Mouse (Mus musculus) urinary bladder, postnatal 14 days (tissue): ENCODE measurements at regions not wholly inside any gene's neighbourhood (a gene's known extent, or its start where the extent isn't known, plus 50 kb on each side); places are given as distances from the start of the nearest gene placed in this dataset.

Source experiments
- DNase-seq: peaks from one replicate; pipeline ENCODE4 v3.0.0; 2021; ENCODE audit warnings: low spot score

DNA sequence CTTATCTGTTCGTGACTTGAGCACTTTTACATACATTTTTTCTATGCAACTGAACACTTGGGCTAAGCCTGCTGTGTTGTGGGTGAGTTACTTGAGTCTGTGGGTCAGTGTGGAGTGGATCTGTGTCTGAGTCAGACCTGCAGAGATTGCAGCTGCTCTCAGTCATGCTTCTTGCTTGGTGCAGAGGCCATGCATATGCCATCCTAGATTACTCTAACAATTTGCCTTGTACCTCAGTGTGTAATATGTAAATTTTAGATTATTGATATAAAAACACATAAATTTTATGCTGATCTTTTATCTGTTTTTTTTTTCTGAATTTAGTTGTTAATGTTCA lies 326.2 kb downstream of the 1700129C05Rik start:
- DNase-seq = no peak

GRCm38 (mm10) chr14:58815616-58816539 lies 326.8 kb downstream of the 1700129C05Rik start:
- DNase-seq = no peak

- no peak for DNase-seq
Observed at GRCm38 (mm10) chr14:58812585-58812984, 330.1 kb downstream of the 1700129C05Rik start.

DNA sequence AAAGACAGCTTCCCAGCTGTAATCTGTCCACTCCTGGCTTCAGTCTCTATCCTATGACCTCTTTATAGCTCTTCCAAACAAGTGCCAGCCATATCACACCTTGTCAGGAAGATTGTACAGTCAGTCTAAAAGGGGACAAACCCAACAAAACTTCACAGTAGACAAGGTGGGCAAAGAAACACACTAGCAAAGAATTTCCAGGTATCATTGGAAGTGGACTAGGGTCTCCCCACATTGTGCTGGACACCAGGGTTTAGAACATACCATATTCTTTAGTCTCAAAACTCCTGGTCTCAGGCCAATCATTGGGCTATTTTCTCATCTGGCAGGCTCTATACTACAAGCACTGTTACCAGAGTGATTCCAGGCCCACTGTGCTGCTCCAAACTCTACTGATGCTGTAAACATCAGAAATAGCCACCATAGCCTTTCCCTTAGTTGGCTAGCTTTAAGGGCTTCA lies 341.3 kb downstream of the 1700129C05Rik start:
- no peak for DNase-seq

DNA sequence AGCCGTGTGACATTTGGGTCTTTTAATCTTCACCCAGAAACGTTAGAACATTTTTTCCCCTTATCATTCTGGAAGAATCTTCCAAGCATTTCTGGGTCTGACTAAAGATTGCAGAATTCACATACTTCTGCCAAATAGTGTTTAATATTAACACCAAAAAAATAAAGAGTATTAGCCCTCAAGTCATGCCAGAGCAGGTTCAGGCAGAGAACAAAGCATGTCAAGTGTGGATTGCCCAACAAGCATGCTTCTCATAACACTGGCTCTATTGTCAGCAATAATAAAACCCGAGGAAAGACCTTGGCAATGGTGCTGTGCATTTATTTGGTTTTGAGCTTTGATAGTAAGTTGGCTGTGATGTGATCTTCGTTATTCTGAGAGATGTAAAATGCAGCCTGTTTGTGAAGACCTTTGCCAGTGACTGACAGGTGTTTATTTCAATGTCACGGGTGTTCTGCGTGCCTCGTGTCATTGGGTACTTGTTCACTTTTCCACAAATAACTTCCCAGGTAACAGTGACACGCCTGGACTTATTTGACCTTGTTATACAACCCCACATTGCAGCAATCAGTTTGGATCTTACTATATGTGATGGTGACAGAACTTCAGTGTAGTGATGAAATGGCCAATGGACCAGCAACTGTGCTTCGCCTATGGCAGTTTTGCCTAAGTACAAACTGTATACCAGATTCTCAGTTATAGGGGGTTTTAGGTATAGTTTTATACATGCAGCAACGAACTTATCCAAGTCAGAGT lies 354.3 kb downstream of the 1700129C05Rik start:
- DNase-seq = peak; percentile 7

DNA sequence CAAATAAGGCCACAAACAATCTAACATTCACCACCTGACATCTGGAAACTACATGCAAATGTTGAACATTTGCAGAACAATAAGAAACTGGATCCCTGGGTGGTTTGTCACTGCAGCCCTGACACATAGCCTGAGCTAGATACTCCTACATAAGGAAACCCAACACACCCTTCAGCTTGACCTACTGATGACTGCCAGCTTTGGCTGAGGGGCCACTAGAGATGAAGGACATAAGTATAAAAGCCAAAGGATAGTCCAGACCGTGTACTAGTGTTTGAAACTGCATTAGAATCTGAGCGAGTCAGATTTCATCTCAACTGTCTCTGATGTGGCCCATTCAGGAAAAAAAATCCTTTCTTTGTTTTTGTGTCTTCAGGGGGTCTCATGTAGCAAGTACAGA lies 355.1 kb downstream of the 1700129C05Rik start:
- DNase-seq = no peak

GRCm38 (mm10) chr14:58786791-58787491 lies 355.8 kb downstream of the 1700129C05Rik start:
- no peak for DNase-seq

DNA sequence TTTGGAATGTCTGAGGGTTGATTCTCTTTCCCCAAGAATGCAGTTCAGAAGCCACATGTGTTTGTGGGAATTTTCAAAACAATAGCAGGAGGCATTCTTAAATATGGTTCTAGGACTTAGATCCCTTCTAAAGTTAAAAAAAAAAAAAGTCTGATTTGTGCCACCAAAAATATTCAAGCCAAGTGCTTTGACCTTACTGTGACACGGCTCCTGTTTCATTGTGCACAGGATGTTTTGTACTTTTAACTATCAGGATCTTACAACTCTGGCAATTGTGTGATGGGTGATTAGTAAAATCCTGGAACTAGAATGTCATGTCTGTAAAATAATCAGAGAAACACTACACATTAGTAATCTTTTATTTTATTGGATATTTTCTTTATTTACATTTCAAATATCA lies 359.5 kb downstream of the 1700129C05Rik start:
- no peak for DNase-seq

- no peak for DNase-seq
Observed at GRCm38 (mm10) chr14:58780306-58780705, 362.4 kb downstream of the 1700129C05Rik start.

- no peak for DNase-seq
Observed at GRCm38 (mm10) chr14:58778675-58779074, 364.0 kb downstream of the 1700129C05Rik start.

DNA sequence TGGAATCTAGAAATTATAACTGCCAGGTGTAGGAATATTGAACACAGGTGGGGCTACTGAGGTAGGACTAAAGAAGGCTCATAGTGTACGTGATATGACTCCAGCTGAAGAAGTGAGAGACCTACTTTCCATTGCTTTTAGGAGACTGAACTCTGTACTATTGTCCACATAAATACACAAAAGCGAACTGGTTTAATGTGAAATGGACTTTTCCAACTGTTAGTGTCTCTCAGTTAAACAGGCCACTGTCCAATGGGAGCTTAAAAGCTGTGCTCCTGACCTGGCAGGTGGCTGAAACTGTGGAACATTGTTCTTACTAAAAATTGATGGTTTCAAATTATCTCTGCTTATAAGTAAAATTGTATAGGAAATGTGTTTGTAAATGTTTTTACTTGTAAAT lies 381.4 kb downstream of the 1700129C05Rik start:
- DNase-seq = no peak

DNA sequence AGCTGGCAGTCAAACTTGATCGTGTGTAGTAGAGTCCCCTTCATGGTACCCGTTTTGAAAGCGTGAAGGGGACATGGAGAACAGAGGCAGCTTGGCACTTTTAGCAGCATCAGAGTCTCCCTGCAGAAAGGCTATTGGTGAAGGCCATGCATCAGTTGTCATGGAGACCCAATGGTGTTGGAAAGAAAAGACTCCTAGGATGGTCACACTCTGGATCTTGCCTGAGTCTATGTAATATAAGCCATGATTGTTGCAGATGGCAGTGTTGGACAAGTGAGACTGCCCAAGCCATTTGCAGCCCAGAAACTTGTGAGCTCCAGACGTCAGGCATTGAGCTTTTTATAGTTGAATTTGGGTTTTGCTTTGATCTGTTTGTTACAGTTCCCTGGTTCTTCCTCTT lies 382.9 kb downstream of the 1700129C05Rik start:
- DNase-seq = no peak

GRCm38 (mm10) chr14:58753781-58754180 lies 388.9 kb downstream of the 1700129C05Rik start:
- no peak for DNase-seq

GRCm38 (mm10) chr14:58753136-58753535 lies 389.6 kb downstream of the 1700129C05Rik start:
- DNase-seq = no peak

- DNase-seq = no peak
Observed at GRCm38 (mm10) chr14:58726418-58726817, 416.3 kb downstream of the 1700129C05Rik start.

GRCm38 (mm10) chr14:58714856-58715255 lies 427.8 kb downstream of the 1700129C05Rik start:
- no peak for DNase-seq

GRCm38 (mm10) chr14:58709861-58710260 lies 432.8 kb downstream of the 1700129C05Rik start:
- no peak for DNase-seq

DNA sequence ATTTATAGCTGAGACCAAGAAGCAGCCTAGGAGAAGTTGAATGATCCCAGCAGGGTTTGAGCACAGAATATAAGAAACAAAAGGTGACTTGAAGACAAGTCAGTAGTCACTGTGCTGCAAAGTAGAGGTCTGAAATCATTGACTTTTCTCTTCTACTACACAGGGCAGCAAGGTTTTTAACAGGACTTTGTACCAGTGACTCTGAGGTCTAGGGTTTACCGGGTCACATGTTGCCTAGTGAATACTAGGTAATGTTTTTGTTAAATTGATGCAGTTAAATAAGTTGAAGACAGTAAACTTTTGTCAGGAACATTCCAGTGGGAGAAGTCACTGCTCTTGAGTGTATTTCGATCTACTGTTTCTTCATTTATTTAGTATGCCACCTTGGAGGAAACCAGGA lies 433.4 kb downstream of the 1700129C05Rik start:
- DNase-seq = no peak

- DNase-seq = peak; percentile 52
Observed at GRCm38 (mm10) chr14:58701765-58702164, 440.9 kb downstream of the 1700129C05Rik start.

DNA sequence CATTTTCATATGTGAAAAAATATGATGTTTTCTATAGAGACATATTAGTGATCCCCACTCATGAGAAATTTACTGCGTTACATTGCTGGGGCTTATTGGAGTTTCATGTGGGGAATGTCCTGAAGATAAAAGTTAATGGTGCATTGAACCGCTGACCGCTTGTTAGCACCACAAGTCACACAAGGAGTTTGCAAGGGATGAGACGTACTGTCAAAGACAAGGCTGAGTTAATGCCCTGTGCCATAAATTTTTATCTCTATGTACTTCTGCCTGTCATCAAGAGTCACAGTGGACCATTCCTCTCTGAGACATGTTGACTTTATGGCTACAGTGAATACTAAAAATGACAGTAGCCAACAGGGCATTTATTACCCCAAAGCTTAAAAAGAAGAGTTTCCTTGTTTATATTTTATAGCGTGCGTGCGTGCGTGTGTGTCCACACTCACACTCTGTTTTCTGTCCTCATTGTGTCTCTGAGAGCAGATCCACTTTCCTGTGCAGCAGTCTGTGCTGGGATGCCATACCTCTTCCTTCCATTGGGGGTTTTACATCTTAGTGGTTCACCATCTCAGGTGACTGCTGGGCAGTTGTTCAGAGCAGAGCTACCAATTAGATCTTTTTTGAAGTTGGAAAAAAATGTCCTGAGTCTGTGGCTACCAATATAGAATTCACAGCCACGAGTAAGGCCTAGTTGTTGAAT lies 451.4 kb downstream of the 1700129C05Rik start:
- DNase-seq = no peak

DNA sequence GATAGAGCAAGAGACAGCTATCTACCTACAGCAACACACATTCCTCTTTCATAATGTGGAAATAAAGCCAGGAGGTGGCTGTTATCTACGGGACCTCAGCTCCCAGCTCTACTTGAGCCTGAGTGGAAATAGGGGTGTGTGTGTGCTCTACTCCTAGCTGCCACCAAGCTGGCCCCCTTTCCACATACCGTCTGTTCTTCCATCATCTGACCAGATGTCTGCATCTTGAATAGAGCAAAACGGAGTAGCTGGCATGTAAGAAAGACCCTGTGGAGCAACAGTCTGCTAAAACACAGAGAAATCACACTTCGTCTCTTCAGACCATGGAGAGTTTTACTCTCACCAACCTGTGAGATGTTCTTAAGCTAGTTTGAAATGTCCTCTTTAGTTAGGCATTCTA lies 454.9 kb downstream of the 1700129C05Rik start:
- no peak for DNase-seq

DNA sequence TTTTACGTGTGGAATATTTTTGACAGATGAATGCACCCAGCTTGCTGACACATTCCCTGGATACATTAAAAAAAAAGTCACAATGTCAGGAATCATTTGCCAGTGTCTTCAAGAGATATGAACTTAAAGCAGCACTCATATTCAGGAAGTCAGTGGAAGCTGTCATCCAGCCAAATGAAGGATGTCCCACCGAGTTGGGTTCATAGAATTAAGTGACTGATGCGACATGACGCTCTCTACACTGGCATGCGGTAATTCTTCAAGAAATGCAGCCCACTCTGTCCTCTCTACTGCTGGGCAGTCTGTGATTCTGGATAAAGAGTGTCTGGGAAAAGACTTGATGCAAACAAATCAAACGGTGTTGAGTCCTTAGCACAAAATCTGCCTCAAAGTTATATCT lies 463.9 kb downstream of the 1700129C05Rik start:
- DNase-seq = no peak
